Mouse (Mus musculus): Measurements from ENCODE around the gene Rab10.
A peak's percentile ranks its signal among the peaks of the same experiment; 100 is the strongest.

The Rab10 gene

GRCm38 (mm10) chr12:3270818-3271217, 39.0 kb downstream of the Rab10 start:
- TF ChIP-seq POU5F1 (IDR thresholded peaks at IDR 0.05; ENCODE audit: borderline replicate concordance, low read length): no peak
- TF ChIP-seq CTCF (conservative IDR thresholded peaks at IDR 0.05; ENCODE audit: low read length): peak; percentile 45
- Histone ChIP-seq H3K9me3 (ENCODE audit: low read length) (no peaks in the 10 kb centered on the region), H3K4me1 (replicated peaks; ENCODE audit: low read depth, low read length) (peaks cover under 1% of the 10 kb centered on the region; the same call in 1 of the 2 replicates), H3K36me3 (ENCODE audit: insufficient read depth, low read length) (no peaks in the 10 kb centered on the region), H3K27me3 (ENCODE audit: insufficient read depth, low read length) (no peaks in the 10 kb centered on the region), H3K4me3 (replicated peaks; ENCODE audit: low read length) (no peak overlapping the region)

- TF ChIP-seq NANOG (IDR thresholded peaks at IDR 0.05; ENCODE audit: borderline replicate concordance, low read length) (no peak), POU5F1 (IDR thresholded peaks at IDR 0.05; ENCODE audit: borderline replicate concordance, low read length) (no peak), CTCF (conservative IDR thresholded peaks at IDR 0.05; ENCODE audit: low read length) (no peak)
- Histone ChIP-seq H3K9me3 (ENCODE audit: low read length) (no peaks in the 10 kb centered on the region), H3K4me3 (replicated peaks; ENCODE audit: low read length) (no peak overlapping the region), H3K27me3 (ENCODE audit: insufficient read depth, low read length) (no peaks in the 10 kb centered on the region), H3K36me3 (ENCODE audit: insufficient read depth, low read length) (no peaks in the 10 kb centered on the region), H3K4me1 (replicated peaks; ENCODE audit: low read depth, low read length) (peaks cover 13% of the 10 kb centered on the region)
Measured at GRCm38 (mm10) chr12:3267397-3267796, 42.4 kb downstream of the Rab10 start.

GRCm38 (mm10) chr12:3265188-3265587, 44.6 kb downstream of the Rab10 start:
- TF ChIP-seq NANOG (IDR thresholded peaks at IDR 0.05; ENCODE audit: borderline replicate concordance, low read length) (no peak), POU5F1 (IDR thresholded peaks at IDR 0.05; ENCODE audit: borderline replicate concordance, low read length) (no peak), CTCF (conservative IDR thresholded peaks at IDR 0.05; ENCODE audit: low read length) (no peak)
- no peak overlapping the region for H3K4me3 ChIP-seq (replicated peaks; ENCODE audit: low read length)
- H3K4me1 ChIP-seq (replicated peaks; ENCODE audit: low read depth, low read length): peaks cover 27% of the 10 kb centered on the region
- no peaks in the 10 kb centered on the region for H3K9me3 ChIP-seq (ENCODE audit: low read length)
- H3K27me3 ChIP-seq (ENCODE audit: insufficient read depth, low read length): no peaks in the 10 kb centered on the region
- peaks cover 4% of the 10 kb centered on the region; the same call in 1 of the 2 replicates for H3K36me3 ChIP-seq (ENCODE audit: insufficient read depth, low read length)

GRCm38 (mm10) chr12:3264449-3264848, 45.3 kb downstream of the Rab10 start:
- no peak for TF ChIP-seq NANOG (IDR thresholded peaks at IDR 0.05; ENCODE audit: borderline replicate concordance, low read length)
- TF ChIP-seq CTCF (conservative IDR thresholded peaks at IDR 0.05; ENCODE audit: low read length): no peak
- no peak overlapping the region for H3K4me3 ChIP-seq (replicated peaks; ENCODE audit: low read length)
- H3K4me1 ChIP-seq (replicated peaks; ENCODE audit: low read depth, low read length): peaks cover 27% of the 10 kb centered on the region
- no peaks in the 10 kb centered on the region for H3K27me3 ChIP-seq (ENCODE audit: insufficient read depth, low read length)
- H3K9me3 ChIP-seq (ENCODE audit: low read length): no peaks in the 10 kb centered on the region
- H3K36me3 ChIP-seq (ENCODE audit: insufficient read depth, low read length): peaks cover 4% of the 10 kb centered on the region; the same call in 1 of the 2 replicates

GRCm38 (mm10) chr12:3261596-3261995, 48.2 kb downstream of the Rab10 start:
- 0 out of 2 replicates have a peak overlapping the region, but pooled peaks have one; percentile 7 for H3K4me3 ChIP-seq (replicated peaks; ENCODE audit: low read length)
- H3K27me3 ChIP-seq (ENCODE audit: insufficient read depth, low read length): no peaks in the 10 kb centered on the region
- H3K36me3 ChIP-seq (ENCODE audit: insufficient read depth, low read length): peaks cover 26% of the 10 kb centered on the region
- H3K9me3 ChIP-seq (ENCODE audit: low read length): no peaks in the 10 kb centered on the region
- peaks cover 27% of the 10 kb centered on the region for H3K4me1 ChIP-seq (replicated peaks; ENCODE audit: low read depth, low read length)
- TF ChIP-seq POU5F1 (IDR thresholded peaks at IDR 0.05; ENCODE audit: borderline replicate concordance, low read length) (no peak), NANOG (IDR thresholded peaks at IDR 0.05; ENCODE audit: borderline replicate concordance, low read length) (no peak), CTCF (conservative IDR thresholded peaks at IDR 0.05; ENCODE audit: low read length) (no peak)

- H3K4me3 ChIP-seq (replicated peaks; ENCODE audit: low read length): no peak overlapping the region
- H3K36me3 ChIP-seq (ENCODE audit: insufficient read depth, low read length): peaks cover 73% of the 10 kb centered on the region
- no peaks in the 10 kb centered on the region for H3K27me3 ChIP-seq (ENCODE audit: insufficient read depth, low read length)
- no peak for TF ChIP-seq NANOG (IDR thresholded peaks at IDR 0.05; ENCODE audit: borderline replicate concordance, low read length)
- no peak for TF ChIP-seq CTCF (conservative IDR thresholded peaks at IDR 0.05; ENCODE audit: low read length)
- no peak for TF ChIP-seq POU5F1 (IDR thresholded peaks at IDR 0.05; ENCODE audit: borderline replicate concordance, low read length)
- H3K9me3 ChIP-seq (ENCODE audit: low read length): no peaks in the 10 kb centered on the region
- peaks cover 1% of the 10 kb centered on the region; the same call in 1 of the 2 replicates for H3K4me1 ChIP-seq (replicated peaks; ENCODE audit: low read depth, low read length)
Measured at GRCm38 (mm10) chr12:3255966-3256365, 53.8 kb downstream of the Rab10 start.

- H3K27me3 ChIP-seq (ENCODE audit: insufficient read depth, low read length): no peaks in the 10 kb centered on the region
- no peaks in the 10 kb centered on the region for H3K4me1 ChIP-seq (replicated peaks; ENCODE audit: low read depth, low read length)
- no peak overlapping the region for H3K4me3 ChIP-seq (replicated peaks; ENCODE audit: low read length)
- no peaks in the 10 kb centered on the region for H3K9me3 ChIP-seq (ENCODE audit: low read length)
- TF ChIP-seq CTCF (conservative IDR thresholded peaks at IDR 0.05; ENCODE audit: low read length) (no peak), POU5F1 (IDR thresholded peaks at IDR 0.05; ENCODE audit: borderline replicate concordance, low read length) (no peak), NANOG (IDR thresholded peaks at IDR 0.05; ENCODE audit: borderline replicate concordance, low read length) (no peak)
- H3K36me3 ChIP-seq (ENCODE audit: insufficient read depth, low read length): peaks cover 76% of the 10 kb centered on the region
Measured at GRCm38 (mm10) chr12:3255435-3255834, 54.3 kb downstream of the Rab10 start.

- Histone ChIP-seq H3K27me3 (ENCODE audit: insufficient read depth, low read length) (no peaks in the 10 kb centered on the region), H3K9me3 (ENCODE audit: low read length) (no peaks in the 10 kb centered on the region), H3K4me3 (replicated peaks; ENCODE audit: low read length) (no peak overlapping the region), H3K4me1 (replicated peaks; ENCODE audit: low read depth, low read length) (no peaks in the 10 kb centered on the region), H3K36me3 (ENCODE audit: insufficient read depth, low read length) (peaks cover 84% of the 10 kb centered on the region)
- TF ChIP-seq NANOG (IDR thresholded peaks at IDR 0.05; ENCODE audit: borderline replicate concordance, low read length): no peak
- TF ChIP-seq CTCF (conservative IDR thresholded peaks at IDR 0.05; ENCODE audit: low read length): peak; percentile 49
- no peak for TF ChIP-seq POU5F1 (IDR thresholded peaks at IDR 0.05; ENCODE audit: borderline replicate concordance, low read length)
Measured at GRCm38 (mm10) chr12:3253591-3253990, 56.2 kb downstream of the Rab10 start.

GRCm38 (mm10) chr12:3246091-3246490, 63.7 kb downstream of the Rab10 start:
- H3K4me3 ChIP-seq (replicated peaks; ENCODE audit: low read length): no peak overlapping the region
- peaks cover 56% of the 10 kb centered on the region for H3K36me3 ChIP-seq (ENCODE audit: insufficient read depth, low read length)
- H3K9me3 ChIP-seq (ENCODE audit: low read length): no peaks in the 10 kb centered on the region
- H3K27me3 ChIP-seq (ENCODE audit: insufficient read depth, low read length): no peaks in the 10 kb centered on the region
- no peak for TF ChIP-seq NANOG (IDR thresholded peaks at IDR 0.05; ENCODE audit: borderline replicate concordance, low read length)
- no peak for TF ChIP-seq CTCF (conservative IDR thresholded peaks at IDR 0.05; ENCODE audit: low read length)
- no peak for TF ChIP-seq POU5F1 (IDR thresholded peaks at IDR 0.05; ENCODE audit: borderline replicate concordance, low read length)
- no peaks in the 10 kb centered on the region for H3K4me1 ChIP-seq (replicated peaks; ENCODE audit: low read depth, low read length)

All from E14TG2a.4 (cell line).